Mouse (Mus musculus) lung, postnatal 0 days (tissue): ENCODE data around the gene Topors. TPM values are rescaled to one million over a fixed set of nuclear protein-coding genes. Genes with fewer than 3 reads are reported as not detected.

Experiments used
- ATAC-seq: fragments of 200-750 bp; cut with Nextera tagmentation; 2 replicates; pipeline ENCODE4 v1.8.0; 2017; ENCODE audit warnings: moderate library complexity
- DNase-seq: peaks from one replicate; pipeline ENCODE4 v3.0.0-alpha.2; 2016; ENCODE audit warnings: low spot score
- H3K27ac ChIP-seq: fragments of 300-500 bp; sonication (generic); 2 replicates; pipeline ENCODE4 v1.5.1; 2014; ENCODE audit warnings: antibody characterized with exemption, mild to moderate bottlenecking, low read length, mixed read lengths
- H3K27me3 ChIP-seq: fragments of 300-500 bp; sonication (generic); replicated peaks from 2 replicates; pipeline ENCODE4 v1.6.1; 2014; ENCODE audit warnings: low read length, mixed read lengths; ENCODE audit not compliant: insufficient read depth
- H3K36me3 ChIP-seq: fragments of 300-500 bp; sonication (generic); 2 replicates; pipeline ENCODE4 v1.6.1; 2014; ENCODE audit warnings: low read length, mixed read lengths; ENCODE audit not compliant: insufficient read depth
- H3K4me1 ChIP-seq: fragments of 300-500 bp; sonication (generic); 2 replicates; pipeline ENCODE4 v1.6.1; 2014; ENCODE audit warnings: antibody characterized with exemption, low read depth, low read length, mixed read lengths; ENCODE audit not compliant: insufficient read depth
- H3K4me2 ChIP-seq: fragments of 300-500 bp; sonication (generic); replicated peaks from 2 replicates; pipeline ENCODE4 v1.6.1; 2014; ENCODE audit warnings: low read depth, mild to moderate bottlenecking, low read length, moderate library complexity, mixed read lengths
- H3K4me3 ChIP-seq: fragments of 300-500 bp; sonication (generic); 2 replicates; pipeline ENCODE4 v1.5.1; 2014; ENCODE audit warnings: low read depth, low read length
- H3K9ac ChIP-seq: fragments of 300-500 bp; sonication (generic); replicated peaks from 2 replicates; pipeline ENCODE4 v1.6.1; 2014; ENCODE audit warnings: low read depth, mild to moderate bottlenecking
- H3K9me3 ChIP-seq: fragments of 300-500 bp; sonication (generic); 2 replicates; pipeline ENCODE4 v1.6.1; 2016; ENCODE audit warnings: low read length, mixed read lengths
- CTCF ChIP-seq: IDR thresholded peaks from 2 replicates; pipeline ENCODE4 v1.5.1; 2016; ENCODE audit warnings: antibody characterized with exemption, mild to moderate bottlenecking
- EP300 ChIP-seq: IDR thresholded peaks from 2 replicates; pipeline ENCODE4 v1.6.1; 2016; ENCODE audit warnings: antibody characterized with exemption, mild to moderate bottlenecking, control low read depth
- WGBS: fragments of 180-500 bp; shearing (Covaris S2); extraction: QIAGEN DNeasy Blood & Tissue Kit; methylation state at CpG from one replicate; pipeline ENCODE4 v1.1.7; 2014; 5-methylcytosine and 5-hydroxymethylcytosine counted together
- polyA plus RNA-seq: library from polyadenylated mRNA; unstranded; fragments of >200 nt; fragmentation: Nextera tagmentation; extraction: Ambion mirVana; gene quantifications from 2 replicates; pipeline ENCODE4 v1.2.1, GENCODE M21; 2015

Gene Topors
- polyA plus RNA-seq, 1 experiment from 2014 or later, result 25.4 TPM

DNA sequence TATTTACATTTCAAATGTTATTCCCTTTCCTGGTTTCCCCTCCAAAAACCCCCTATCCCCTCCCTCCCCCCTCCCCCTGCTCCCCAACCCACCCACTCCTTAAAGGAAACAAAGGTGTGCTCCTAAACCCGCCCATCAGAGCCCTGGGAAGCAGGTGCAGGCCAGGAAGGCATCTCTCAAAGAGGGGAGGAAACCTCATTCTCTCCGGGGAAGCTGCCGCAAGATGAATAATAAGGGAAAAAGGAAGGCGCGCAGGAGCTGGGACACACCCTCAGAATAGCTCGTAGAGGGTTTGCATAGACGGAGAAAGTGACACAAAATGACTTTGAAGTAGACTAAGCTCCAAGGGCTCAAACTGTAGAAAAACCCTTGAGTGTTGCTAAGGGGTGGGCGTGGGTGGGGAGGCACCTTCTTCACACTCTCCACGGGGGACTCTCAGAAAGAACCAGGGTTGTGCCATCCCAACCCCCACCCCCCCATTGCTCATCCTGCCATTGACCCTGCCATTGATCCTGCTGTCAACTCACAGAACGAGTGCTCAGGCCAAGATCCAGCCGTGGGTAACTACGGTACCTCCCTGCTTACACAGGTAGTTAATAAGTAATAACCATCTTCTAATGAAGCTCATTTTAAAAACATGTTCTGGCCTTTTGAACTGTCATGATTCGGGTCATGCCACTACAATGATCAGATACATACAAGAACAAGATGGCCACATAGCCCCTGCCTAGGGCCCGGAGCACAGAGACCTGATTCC, 48.5 kb downstream of the Topors start:
- H3K4me3 ChIP-seq, result no peak overlapping the region
- peaks cover 2% of the 10 kb centered on the region; the same call in 1 of the 2 replicates for H3K36me3 ChIP-seq
- H3K9me3 ChIP-seq, result no peaks in the 10 kb centered on the region
- DNase-seq (no peak), ATAC-seq (no peak)
- H3K27me3 ChIP-seq, result no peaks in the 10 kb centered on the region
- H3K27ac ChIP-seq, result no peak overlapping the region
- no peak for TF ChIP-seq EP300
- no peak overlapping the region for H3K9ac ChIP-seq
- no peak overlapping the region for H3K4me2 ChIP-seq
- no peaks in the 10 kb centered on the region for H3K4me1 ChIP-seq
- 29% methylated on average over 14 of the region's 14 CpGs for WGBS

DNA sequence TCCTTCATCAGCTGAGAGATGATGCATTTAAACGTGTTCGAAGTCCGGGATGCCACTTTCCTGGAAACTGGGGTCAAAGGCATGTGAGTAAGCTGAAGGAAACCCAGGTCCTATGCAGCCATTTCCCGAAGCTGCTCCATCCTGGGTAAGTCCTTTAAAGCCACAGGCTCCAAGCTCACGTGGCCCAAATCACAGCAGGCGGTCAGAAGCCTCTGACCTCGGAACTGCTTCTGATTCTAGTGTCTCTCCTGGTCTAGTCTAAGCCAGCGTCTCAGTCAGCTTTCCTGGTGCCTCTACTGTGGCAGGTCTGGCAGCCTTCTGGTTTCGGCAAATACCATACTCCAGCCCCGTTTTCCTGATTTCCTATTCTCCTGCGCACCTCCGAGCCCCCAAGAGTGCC, 49.2 kb downstream of the Topors start:
- DNase-seq (no peak), ATAC-seq (no peak)
- Histone ChIP-seq H3K36me3 (peaks cover 3% of the 10 kb centered on the region; the same call in 1 of the 2 replicates), H3K4me1 (no peaks in the 10 kb centered on the region), H3K4me2 (no peak overlapping the region), H3K4me3 (no peak overlapping the region), H3K27me3 (no peaks in the 10 kb centered on the region), H3K9me3 (no peaks in the 10 kb centered on the region), H3K27ac (no peak overlapping the region), H3K9ac (no peak overlapping the region)
- WGBS, result 17% methylated on average over 12 of the region's 12 CpGs
- TF ChIP-seq EP300 (no peak), CTCF (no peak)

DNA sequence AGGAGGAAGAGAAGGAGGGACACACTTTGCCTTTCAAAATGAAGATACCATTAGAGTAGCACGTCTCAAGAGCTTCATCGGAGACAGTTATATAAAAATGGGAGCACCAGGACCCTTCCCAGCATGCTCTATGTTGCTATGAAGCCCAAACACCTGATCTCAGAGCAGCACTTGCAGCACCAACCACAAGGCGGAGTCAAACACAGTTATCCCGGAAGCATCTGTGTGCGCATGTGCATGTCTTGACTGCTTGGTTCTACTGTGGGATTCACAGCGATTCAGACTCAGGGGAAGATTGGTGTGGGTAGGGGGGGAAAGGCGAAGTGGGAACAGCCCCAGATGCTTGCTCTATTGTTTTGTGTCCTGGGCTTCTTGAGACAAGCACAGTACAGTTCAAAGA, 51.3 kb downstream of the Topors start:
- TF ChIP-seq EP300 (no peak), CTCF (peak; percentile 75)
- ATAC-seq (peak; percentile 47; the same call in 1 of the 2 replicates), DNase-seq (peak; percentile 57)
- Histone ChIP-seq H3K4me2 (no peak overlapping the region), H3K36me3 (peaks cover 3% of the 10 kb centered on the region; the same call in 1 of the 2 replicates), H3K4me3 (no peak overlapping the region), H3K9ac (no peak overlapping the region), H3K27me3 (no peaks in the 10 kb centered on the region), H3K9me3 (no peaks in the 10 kb centered on the region), H3K27ac (no peak overlapping the region), H3K4me1 (no peaks in the 10 kb centered on the region)
- 76% methylated on average over 7 of the region's 7 CpGs for WGBS

DNA sequence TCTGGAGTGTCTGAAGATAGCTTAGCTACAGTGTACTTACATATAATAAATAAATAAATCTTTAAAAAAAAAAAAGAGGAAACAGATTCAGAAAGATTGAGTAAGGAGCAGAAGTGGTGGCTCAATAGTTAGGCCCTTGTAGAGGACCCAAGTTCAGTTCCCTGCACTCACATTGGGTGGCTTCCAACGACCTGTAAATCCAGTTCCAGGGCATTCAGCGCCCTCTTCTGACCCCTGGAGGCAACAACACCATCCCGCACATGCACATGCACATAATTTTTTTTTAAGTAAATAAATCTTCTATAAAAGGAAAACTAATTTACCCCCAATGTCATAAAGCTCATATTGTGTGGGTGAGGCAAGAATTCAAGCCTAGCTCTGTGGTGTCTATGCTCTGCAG, 51.7 kb downstream of the Topors start:
- Histone ChIP-seq H3K4me3 (no peak overlapping the region), H3K9me3 (no peaks in the 10 kb centered on the region), H3K4me2 (no peak overlapping the region), H3K27ac (no peak overlapping the region), H3K36me3 (peaks cover 3% of the 10 kb centered on the region; the same call in 1 of the 2 replicates), H3K4me1 (no peaks in the 10 kb centered on the region), H3K9ac (no peak overlapping the region), H3K27me3 (no peaks in the 10 kb centered on the region)
- no peak for ATAC-seq
- TF ChIP-seq EP300 (no peak), CTCF (peak; percentile 23; the same call in 1 of the 2 replicates)
- 58% methylated on average over 3 of the region's 3 CpGs for WGBS
- no peak for DNase-seq

DNA sequence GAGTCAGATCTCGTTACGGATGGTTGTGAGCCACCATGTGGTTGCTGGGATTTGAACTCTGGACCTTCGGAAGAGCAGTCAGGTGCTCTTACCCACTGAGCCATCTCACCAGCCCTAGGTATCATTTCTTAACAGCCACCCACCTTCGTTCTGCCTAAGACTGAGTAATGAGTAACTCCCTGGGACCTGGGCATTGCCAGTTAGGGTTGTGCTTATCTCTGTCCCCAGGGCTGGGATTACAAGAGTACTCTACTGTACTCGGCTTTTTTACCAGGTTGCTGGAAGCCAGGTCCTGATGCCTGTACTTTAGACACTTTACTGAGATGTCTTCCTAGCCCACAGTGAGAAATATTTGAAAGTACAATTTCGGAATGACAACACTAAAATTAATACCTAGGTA, 57.5 kb downstream of the Topors start:
- DNase-seq, result no peak
- no peak for ATAC-seq
- H3K9ac ChIP-seq, result no peak overlapping the region
- no peaks in the 10 kb centered on the region for H3K4me1 ChIP-seq
- TF ChIP-seq EP300 (no peak), CTCF (no peak)
- no peak overlapping the region for H3K27ac ChIP-seq
- no peaks in the 10 kb centered on the region for H3K9me3 ChIP-seq
- no peak overlapping the region for H3K4me3 ChIP-seq
- H3K27me3 ChIP-seq, result no peaks in the 10 kb centered on the region
- 87% methylated on average over 4 of the region's 6 CpGs for WGBS
- peaks cover 19% of the 10 kb centered on the region for H3K36me3 ChIP-seq
- H3K4me2 ChIP-seq, result no peak overlapping the region

Other genes with a start within 250 kb of the Topors start
- gene Aco1, start 126.8 kb downstream of the Topors start, polyA plus RNA-seq, result 38.0 and 46.0 TPM in 2 replicates
- 15.3 and 18.1 TPM in 2 replicates for gene Ddx58, start 30.0 kb downstream of the Topors start, polyA plus RNA-seq
- gene Smim27, start 271 bp downstream of the Topors start, polyA plus RNA-seq, result 45.6 and 57.1 TPM in 2 replicates
- gene Ndufb6, start 9.6 kb upstream of the Topors start, polyA plus RNA-seq, result 207 and 222 TPM in 2 replicates
- 0.05 and 0.23 TPM in 2 replicates for gene Tmem215, start 202.3 kb upstream of the Topors start, polyA plus RNA-seq